Mouse (Mus musculus) layer of hippocampus, adult 2 months (tissue): ENCODE measurements at regions not wholly inside any gene's neighbourhood (a gene's known extent, or its start where the extent isn't known, plus 50 kb on each side); places are given as distances from the start of the nearest gene placed in this dataset.

ENCODE experiments used
- DNase-seq, 2 experiments: peaks; one replicate each; pipeline ENCODE4 v3.0.0; 2022; ENCODE audit warnings: low spot score in 2 of 2
- H3K27ac ChIP-seq: fragments of 200-600 bp; 2 replicates; pipeline ENCODE4 v1.8.1; 2022
- H3K4me3 ChIP-seq: fragments of 200-600 bp; 2 replicates; pipeline ENCODE4 v1.8.1; 2022; ENCODE audit warnings: mild to moderate bottlenecking
- CTCF ChIP-seq: fragments of 200-600 bp; conservative IDR thresholded peaks from 2 replicates; pipeline ENCODE4 v1.8.1; 2022; ENCODE audit warnings: antibody characterized with exemption, mild to moderate bottlenecking, moderate library complexity
- microRNA-seq, 2 experiments: library from miRNA; unstranded; fragments of <30 nt; microRNA quantifications; one replicate each; pipeline ENCODE4 v1.2.0; 2021

GRCm38 (mm10) chr3:4226986-4227385 lies 1523.6 kb upstream of the Gm8797 start:
- no peak for TF ChIP-seq CTCF
- DNase-seq: no peak
- H3K4me3 ChIP-seq: no peak overlapping the region
- no peak overlapping the region for H3K27ac ChIP-seq

DNA sequence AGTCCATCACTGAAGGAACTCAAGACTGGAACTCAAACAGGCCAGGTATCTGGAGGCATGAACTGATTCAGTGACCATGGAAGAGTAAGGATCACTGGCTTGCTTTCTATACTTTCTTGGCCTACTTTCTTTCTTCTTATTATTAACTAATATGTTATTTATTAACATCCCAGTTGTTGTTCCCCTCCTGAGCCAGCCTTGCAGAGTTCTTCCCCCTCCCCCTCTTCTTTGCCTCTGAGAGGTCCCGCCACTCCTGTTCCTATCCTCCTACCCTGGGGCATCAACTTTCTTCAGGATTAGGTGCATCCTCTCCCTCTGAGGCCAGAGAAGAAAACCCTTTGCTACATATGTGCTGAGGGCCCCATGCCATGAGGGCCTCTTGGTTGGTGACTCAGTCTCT lies 1479.2 kb upstream of the Gm8797 start:
- DNase-seq: no peak
- H3K27ac ChIP-seq: no peak overlapping the region
- H3K4me3 ChIP-seq: no peak overlapping the region
- no peak for TF ChIP-seq CTCF

GRCm38 (mm10) chr3:4274607-4275006 lies 1476.0 kb upstream of the Gm8797 start:
- TF ChIP-seq CTCF: no peak
- no peak overlapping the region for H3K27ac ChIP-seq
- H3K4me3 ChIP-seq: no peak overlapping the region
- DNase-seq: no peak

DNA sequence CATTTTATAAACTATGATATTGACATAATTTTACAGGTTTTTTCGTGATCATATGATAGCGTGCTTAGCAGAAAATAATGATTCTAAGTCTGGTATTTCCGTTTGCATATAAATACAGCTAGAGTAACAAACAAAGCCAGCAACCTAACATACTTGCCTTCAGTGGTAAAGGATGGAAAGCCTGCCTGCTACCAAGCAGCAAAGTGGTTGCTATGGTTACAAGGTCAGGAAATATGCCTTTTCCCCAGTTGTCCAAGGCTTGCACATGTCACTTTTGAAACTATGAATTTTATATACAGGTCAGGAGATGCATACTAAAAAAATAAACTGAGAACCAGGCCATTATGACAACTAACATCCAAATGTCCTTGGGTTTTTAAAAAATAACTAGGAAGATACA lies 1472.6 kb upstream of the Gm8797 start:
- no peak overlapping the region for H3K27ac ChIP-seq
- no peak for DNase-seq
- H3K4me3 ChIP-seq: no peak overlapping the region
- no peak for TF ChIP-seq CTCF

- TF ChIP-seq CTCF: no peak
- no peak for DNase-seq
- H3K27ac ChIP-seq: no peak overlapping the region
- no peak overlapping the region for H3K4me3 ChIP-seq
Observed at GRCm38 (mm10) chr3:4280366-4281020, 1470.1 kb upstream of the Gm8797 start.

DNA sequence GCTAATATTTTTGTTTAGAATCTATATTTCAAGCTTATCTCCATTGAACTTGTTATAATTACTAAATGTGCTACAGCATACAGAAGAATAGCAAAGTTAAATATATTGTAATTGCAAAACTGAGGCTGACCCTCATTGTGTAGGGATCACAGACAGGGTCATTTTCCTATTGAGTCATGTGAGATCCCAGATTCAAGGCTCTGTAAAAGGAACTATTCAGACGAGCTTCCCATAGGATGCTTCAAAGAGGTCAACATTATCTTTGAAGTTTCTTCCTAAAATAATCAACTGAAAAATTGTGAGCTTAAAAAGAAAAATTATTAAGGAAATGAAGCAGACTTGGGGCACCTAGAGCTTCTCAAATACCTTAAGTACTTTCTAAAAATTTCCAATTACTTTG lies 1469.5 kb upstream of the Gm8797 start:
- DNase-seq: no peak
- no peak for TF ChIP-seq CTCF
- H3K4me3 ChIP-seq: no peak overlapping the region
- H3K27ac ChIP-seq: no peak overlapping the region

DNA sequence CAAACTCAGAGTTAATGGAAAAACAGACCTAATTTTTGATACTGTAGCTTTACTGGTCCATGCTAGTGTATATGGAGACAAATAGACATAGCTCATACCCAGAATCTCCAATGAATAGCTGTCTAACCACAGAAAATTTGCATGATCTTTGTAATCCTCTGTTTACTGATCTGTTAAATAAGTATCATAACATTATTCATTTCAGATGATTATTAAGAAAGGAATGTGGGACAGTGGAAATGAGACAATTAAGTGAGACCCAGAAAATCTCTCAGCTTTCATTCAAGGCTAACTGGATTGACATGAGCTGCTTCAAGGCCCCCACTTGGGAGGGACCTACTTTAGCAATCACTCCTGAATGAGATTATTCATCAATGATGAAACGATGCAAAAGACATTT lies 1463.5 kb upstream of the Gm8797 start:
- no peak overlapping the region for H3K4me3 ChIP-seq
- no peak for TF ChIP-seq CTCF
- no peak for DNase-seq
- H3K27ac ChIP-seq: no peak overlapping the region

DNA sequence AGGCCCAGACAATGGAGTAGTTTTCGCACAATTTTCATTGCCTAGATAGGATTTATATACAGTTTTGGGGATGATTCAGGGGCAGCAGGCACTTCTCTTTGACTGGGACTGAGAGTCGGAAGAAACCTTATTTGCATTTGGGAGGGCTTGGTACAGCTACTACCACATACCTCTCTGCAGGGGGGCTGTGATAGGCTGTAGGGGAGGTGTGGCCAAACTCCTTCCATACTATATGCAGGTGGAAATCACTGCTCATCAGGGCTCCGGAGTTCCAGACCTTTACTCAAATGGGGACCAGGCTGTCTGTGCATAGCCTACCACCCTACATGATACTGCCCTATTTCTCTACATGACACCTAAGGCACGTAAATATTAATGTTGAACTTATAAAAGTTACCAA lies 1414.2 kb upstream of the Gm8797 start:
- Histone ChIP-seq H3K4me3 (no peak overlapping the region), H3K27ac (no peak overlapping the region)
- DNase-seq: no peak
- no peak for TF ChIP-seq CTCF

- H3K4me3 ChIP-seq: no peak overlapping the region
- no peak for DNase-seq
- no peak overlapping the region for H3K27ac ChIP-seq
- peak; percentile 12; the same call in 1 of the 2 replicates for TF ChIP-seq CTCF
Observed at GRCm38 (mm10) chr3:4339153-4339552, 1411.5 kb upstream of the Gm8797 start.

Small RNA genes lying in the stretch of these regions (microRNA-seq; reads per million reads assigned to microRNA genes)
- 0 reads per million in 2 experiments for gene Gm23976
